Mouse (Mus musculus): ENCODE measurements at regions not wholly inside any gene's neighbourhood (a gene's known extent, or its start where the extent isn't known, plus 50 kb on each side); places are given as distances from the start of the nearest gene placed in this dataset.

GRCm38 (mm10) chr7:136434510-136434909, 459.9 kb upstream of the Mgmt start:
- Histone ChIP-seq H3K4me2 (ENCODE audit: low read depth, low read length) (no peak overlapping the region), H3K4me3 (ENCODE audit: low read depth, low read length) (no peak overlapping the region), H3K36me3 (ENCODE audit: control insufficient read depth, insufficient read depth) (no peaks in the 10 kb centered on the region), H3K27me3 (ENCODE audit: control insufficient read depth, insufficient read depth, low read depth, low read length) (no peaks in the 10 kb centered on the region), H3K9me3 (replicated peaks; ENCODE audit: control insufficient read depth, low read length) (no peaks in the 10 kb centered on the region), H3K9ac (ENCODE audit: low read depth, low read length) (no peak overlapping the region), H3K27ac (ENCODE audit: low read length) (no peak overlapping the region), H3K4me1 (ENCODE audit: control insufficient read depth, low read depth, low read length) (no peaks in the 10 kb centered on the region)
- no peak for ATAC-seq (ENCODE audit: low read depth)
- WGBS (ENCODE audit: insufficient replicate concordance), result 87% methylated on average over 13 of the region's 13 CpGs

GRCm38 (mm10) chr7:136443436-136443835, 451.0 kb upstream of the Mgmt start:
- no peaks in the 10 kb centered on the region for H3K27me3 ChIP-seq (ENCODE audit: control insufficient read depth, insufficient read depth, low read depth, low read length)
- H3K4me1 ChIP-seq (ENCODE audit: control insufficient read depth, low read depth, low read length), result no peaks in the 10 kb centered on the region
- H3K4me3 ChIP-seq (ENCODE audit: low read depth, low read length), result no peak overlapping the region
- H3K4me2 ChIP-seq (ENCODE audit: low read depth, low read length), result no peak overlapping the region
- no peaks in the 10 kb centered on the region for H3K36me3 ChIP-seq (ENCODE audit: control insufficient read depth, insufficient read depth)
- whole genome bisulfite sequencing (ENCODE audit: insufficient replicate concordance), result 61% methylated on average over 2 of the region's 2 CpGs
- no peak overlapping the region for H3K27ac ChIP-seq (ENCODE audit: low read length)
- no peaks in the 10 kb centered on the region for H3K9me3 ChIP-seq (replicated peaks; ENCODE audit: control insufficient read depth, low read length)
- no peak for ATAC-seq (ENCODE audit: low read depth)
- no peak overlapping the region for H3K9ac ChIP-seq (ENCODE audit: low read depth, low read length)

GRCm38 (mm10) chr7:136445091-136445490, 449.3 kb upstream of the Mgmt start:
- Histone ChIP-seq H3K4me2 (ENCODE audit: low read depth, low read length) (no peak overlapping the region), H3K36me3 (ENCODE audit: control insufficient read depth, insufficient read depth) (no peaks in the 10 kb centered on the region), H3K4me1 (ENCODE audit: control insufficient read depth, low read depth, low read length) (no peaks in the 10 kb centered on the region), H3K27ac (ENCODE audit: low read length) (no peak overlapping the region), H3K4me3 (ENCODE audit: low read depth, low read length) (no peak overlapping the region), H3K9me3 (replicated peaks; ENCODE audit: control insufficient read depth, low read length) (no peaks in the 10 kb centered on the region), H3K27me3 (ENCODE audit: control insufficient read depth, insufficient read depth, low read depth, low read length) (no peaks in the 10 kb centered on the region), H3K9ac (ENCODE audit: low read depth, low read length) (no peak overlapping the region)
- no peak for ATAC-seq (ENCODE audit: low read depth)
- WGBS (ENCODE audit: insufficient replicate concordance), result 53% methylated on average over 6 of the region's 6 CpGs

- ATAC-seq (ENCODE audit: low read depth), result no peak
- WGBS (ENCODE audit: insufficient replicate concordance), result 67% methylated on average over 1 of the region's 1 CpGs
- Histone ChIP-seq H3K4me3 (ENCODE audit: low read depth, low read length) (no peak overlapping the region), H3K27ac (ENCODE audit: low read length) (no peak overlapping the region), H3K9me3 (replicated peaks; ENCODE audit: control insufficient read depth, low read length) (no peaks in the 10 kb centered on the region), H3K4me1 (ENCODE audit: control insufficient read depth, low read depth, low read length) (no peaks in the 10 kb centered on the region), H3K9ac (ENCODE audit: low read depth, low read length) (no peak overlapping the region), H3K36me3 (ENCODE audit: control insufficient read depth, insufficient read depth) (no peaks in the 10 kb centered on the region), H3K4me2 (ENCODE audit: low read depth, low read length) (no peak overlapping the region), H3K27me3 (ENCODE audit: control insufficient read depth, insufficient read depth, low read depth, low read length) (no peaks in the 10 kb centered on the region)
Measured at GRCm38 (mm10) chr7:136449286-136449685, 445.1 kb upstream of the Mgmt start.

- no peaks in the 10 kb centered on the region for H3K9me3 ChIP-seq (replicated peaks; ENCODE audit: control insufficient read depth, low read length)
- 52% methylated on average over 8 of the region's 8 CpGs for WGBS (ENCODE audit: insufficient replicate concordance)
- no peaks in the 10 kb centered on the region for H3K4me1 ChIP-seq (ENCODE audit: control insufficient read depth, low read depth, low read length)
- no peaks in the 10 kb centered on the region for H3K36me3 ChIP-seq (ENCODE audit: control insufficient read depth, insufficient read depth)
- H3K4me2 ChIP-seq (ENCODE audit: low read depth, low read length), result no peak overlapping the region
- ATAC-seq (ENCODE audit: low read depth), result no peak
- no peak overlapping the region for H3K9ac ChIP-seq (ENCODE audit: low read depth, low read length)
- no peak overlapping the region for H3K27ac ChIP-seq (ENCODE audit: low read length)
- no peaks in the 10 kb centered on the region for H3K27me3 ChIP-seq (ENCODE audit: control insufficient read depth, insufficient read depth, low read depth, low read length)
- H3K4me3 ChIP-seq (ENCODE audit: low read depth, low read length), result no peak overlapping the region
Measured at GRCm38 (mm10) chr7:136451672-136452361, 442.6 kb upstream of the Mgmt start.

- ATAC-seq (ENCODE audit: low read depth), result no peak
Measured at GRCm38 (mm10) chr7:136452561-136452960, 441.9 kb upstream of the Mgmt start.

GRCm38 (mm10) chr7:136457171-136457570, 437.2 kb upstream of the Mgmt start:
- Histone ChIP-seq H3K4me3 (ENCODE audit: low read depth, low read length) (no peak overlapping the region), H3K4me2 (ENCODE audit: low read depth, low read length) (no peak overlapping the region), H3K27ac (ENCODE audit: low read length) (no peak overlapping the region), H3K27me3 (ENCODE audit: control insufficient read depth, insufficient read depth, low read depth, low read length) (no peaks in the 10 kb centered on the region), H3K4me1 (ENCODE audit: control insufficient read depth, low read depth, low read length) (no peaks in the 10 kb centered on the region), H3K9me3 (replicated peaks; ENCODE audit: control insufficient read depth, low read length) (no peaks in the 10 kb centered on the region), H3K36me3 (ENCODE audit: control insufficient read depth, insufficient read depth) (no peaks in the 10 kb centered on the region), H3K9ac (ENCODE audit: low read depth, low read length) (no peak overlapping the region)
- ATAC-seq (ENCODE audit: low read depth), result no peak
- 29% methylated on average over 7 of the region's 7 CpGs for WGBS (ENCODE audit: insufficient replicate concordance)

More at GRCm38 (mm10) chr7:136452561-136452960, 441.9 kb upstream of the Mgmt start:
- Histone ChIP-seq H3K4me3 (ENCODE audit: low read depth, low read length) (no peak overlapping the region), H3K4me1 (ENCODE audit: control insufficient read depth, low read depth, low read length) (no peaks in the 10 kb centered on the region), H3K4me2 (ENCODE audit: low read depth, low read length) (no peak overlapping the region), H3K9me3 (replicated peaks; ENCODE audit: control insufficient read depth, low read length) (no peaks in the 10 kb centered on the region), H3K36me3 (ENCODE audit: control insufficient read depth, insufficient read depth) (no peaks in the 10 kb centered on the region), H3K27ac (ENCODE audit: low read length) (no peak overlapping the region), H3K9ac (ENCODE audit: low read depth, low read length) (no peak overlapping the region), H3K27me3 (ENCODE audit: control insufficient read depth, insufficient read depth, low read depth, low read length) (no peaks in the 10 kb centered on the region)
- WGBS (ENCODE audit: insufficient replicate concordance), result 61% methylated on average over 5 of the region's 5 CpGs

GRCm38 (mm10) chr7:136457867-136458448, 436.5 kb upstream of the Mgmt start:
- H3K27ac ChIP-seq (ENCODE audit: low read length), result no peak overlapping the region
- H3K9ac ChIP-seq (ENCODE audit: low read depth, low read length), result no peak overlapping the region

GRCm38 (mm10) chr7:136477135-136477534, 417.3 kb upstream of the Mgmt start:
- H3K36me3 ChIP-seq (ENCODE audit: control insufficient read depth, insufficient read depth), result no peaks in the 10 kb centered on the region
- H3K4me3 ChIP-seq (ENCODE audit: low read depth, low read length), result no peak overlapping the region
- H3K27me3 ChIP-seq (ENCODE audit: control insufficient read depth, insufficient read depth, low read depth, low read length), result no peaks in the 10 kb centered on the region
- no peak overlapping the region for H3K9ac ChIP-seq (ENCODE audit: low read depth, low read length)
- H3K4me1 ChIP-seq (ENCODE audit: control insufficient read depth, low read depth, low read length), result no peaks in the 10 kb centered on the region
- no peak overlapping the region for H3K4me2 ChIP-seq (ENCODE audit: low read depth, low read length)
- ATAC-seq (ENCODE audit: low read depth), result no peak
- H3K9me3 ChIP-seq (replicated peaks; ENCODE audit: control insufficient read depth, low read length), result no peaks in the 10 kb centered on the region
- WGBS (ENCODE audit: insufficient replicate concordance), result 58% methylated on average over 4 of the region's 4 CpGs
- H3K27ac ChIP-seq (ENCODE audit: low read length), result no peak overlapping the region

More at GRCm38 (mm10) chr7:136457867-136458448, 436.5 kb upstream of the Mgmt start:
- Histone ChIP-seq H3K9me3 (replicated peaks; ENCODE audit: control insufficient read depth, low read length) (no peaks in the 10 kb centered on the region), H3K4me2 (ENCODE audit: low read depth, low read length) (no peak overlapping the region), H3K27me3 (ENCODE audit: control insufficient read depth, insufficient read depth, low read depth, low read length) (no peaks in the 10 kb centered on the region), H3K4me1 (ENCODE audit: control insufficient read depth, low read depth, low read length) (no peaks in the 10 kb centered on the region), H3K4me3 (ENCODE audit: low read depth, low read length) (no peak overlapping the region), H3K36me3 (ENCODE audit: control insufficient read depth, insufficient read depth) (no peaks in the 10 kb centered on the region)
- ATAC-seq (ENCODE audit: low read depth), result no peak
- 65% methylated on average over 10 of the region's 10 CpGs for WGBS (ENCODE audit: insufficient replicate concordance)

All from liver, embryonic 16.5 days (tissue).